Mouse (Mus musculus) T-cell, adult 2 months (primary cell): Measurements from ENCODE around the gene Ift57.

ENCODE experiments used
- DNase-seq: peaks from one replicate; pipeline ENCODE4 v3.0.0; 2022; ENCODE audit warnings: low spot score

The Ift57 gene

GRCm38 (mm10) chr16:49792446-49792878, 93.4 kb downstream of the Ift57 start:
- peak; percentile 41 for DNase-seq

GRCm38 (mm10) chr16:49793596-49793995, 94.6 kb downstream of the Ift57 start:
- DNase-seq, result no peak

- no peak for DNase-seq
These were observed 97.2 kb downstream of the Ift57 start for GRCm38 (mm10) chr16:49796271-49796670.

GRCm38 (mm10) chr16:49796954-49797353, 97.9 kb downstream of the Ift57 start:
- DNase-seq, result no peak

- peak; percentile 48 for DNase-seq
These were observed 99.8 kb downstream of the Ift57 start for GRCm38 (mm10) chr16:49798790-49799189.

- DNase-seq, result no peak
These were observed 100.8 kb downstream of the Ift57 start, which contains the start of gene Cd47 for GRCm38 (mm10) chr16:49799597-49800561. Gene Cd47 (plus strand): TSS chr16:49800533.

- DNase-seq, result no peak
These were observed 102.0 kb downstream of the Ift57 start for GRCm38 (mm10) chr16:49800996-49801395.

GRCm38 (mm10) chr16:49801399-49801798, 102.4 kb downstream of the Ift57 start:
- DNase-seq, result peak; percentile 28

GRCm38 (mm10) chr16:49802993-49803392, 104.0 kb downstream of the Ift57 start:
- DNase-seq, result no peak

GRCm38 (mm10) chr16:49803932-49804461, 105.0 kb downstream of the Ift57 start:
- DNase-seq, result no peak

GRCm38 (mm10) chr16:49806920-49807319, 107.9 kb downstream of the Ift57 start:
- no peak for DNase-seq

GRCm38 (mm10) chr16:49807419-49807841, 108.4 kb downstream of the Ift57 start:
- peak; percentile 32 for DNase-seq

GRCm38 (mm10) chr16:49807862-49808430, 108.9 kb downstream of the Ift57 start:
- no peak for DNase-seq

GRCm38 (mm10) chr16:49811897-49812296, 112.9 kb downstream of the Ift57 start:
- DNase-seq, result no peak

GRCm38 (mm10) chr16:49812821-49813616, 114.0 kb downstream of the Ift57 start:
- no peak for DNase-seq

- no peak for DNase-seq
These were observed 115.4 kb downstream of the Ift57 start for GRCm38 (mm10) chr16:49814419-49814818.
